Mouse (Mus musculus): ENCODE results near the gene Nom1. TPM values are rescaled to one million over a fixed set of nuclear protein-coding genes. Genes with fewer than 3 reads are reported as not detected.

Nom1 gene
- total and polyA plus RNA-seq, 3 experiments, result 2.8 to 34.9 (median 25.9) TPM

DNA sequence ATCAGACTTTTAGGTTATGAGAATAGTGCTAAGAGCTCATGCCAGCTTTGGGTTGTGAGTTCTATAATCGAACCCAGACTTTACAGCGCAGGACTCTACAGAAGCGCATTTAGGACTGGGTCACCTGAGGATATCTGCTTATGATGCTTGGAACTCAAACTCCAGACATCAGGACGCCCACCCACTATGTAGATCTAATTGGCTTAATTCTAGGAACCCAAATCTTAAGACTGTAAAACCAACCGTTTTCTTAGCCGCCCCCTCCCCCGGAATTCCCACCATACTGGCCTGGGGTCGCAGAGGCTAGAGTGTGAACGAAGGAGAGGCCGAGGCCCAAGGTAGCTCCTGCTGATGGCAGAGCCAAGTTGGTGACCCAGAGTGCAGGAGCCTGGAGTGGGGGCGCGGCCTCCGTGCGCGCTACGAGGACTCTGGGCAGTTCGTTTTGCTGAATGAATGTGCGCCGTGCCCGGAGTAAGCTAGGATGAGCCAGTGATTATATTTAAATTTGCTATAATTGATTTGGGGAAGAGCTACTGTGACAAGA, 36.5 kb downstream of the Nom1 start:
- DNase-seq, result no peak

DNA sequence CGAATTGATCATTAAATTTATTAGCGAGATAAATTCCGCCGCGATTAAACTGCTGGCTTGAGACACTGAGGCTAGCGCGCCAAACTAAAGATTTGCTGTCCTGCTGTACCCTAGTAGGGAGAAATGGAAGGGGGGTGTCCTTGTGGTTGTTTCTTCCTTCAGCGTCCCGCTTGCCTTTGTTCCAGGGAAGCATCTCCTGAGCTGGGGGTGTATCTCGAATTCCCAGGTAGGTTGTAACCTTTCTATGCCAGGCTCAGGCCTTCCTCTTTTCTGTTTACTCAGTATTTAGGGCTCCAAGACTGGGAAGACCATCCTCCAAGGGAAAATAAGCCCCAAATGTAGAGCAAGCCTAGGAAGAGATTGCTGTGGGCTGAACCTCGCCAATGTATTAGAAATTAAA, 36.9 kb downstream of the Nom1 start:
- DNase-seq, result no peak

DNA sequence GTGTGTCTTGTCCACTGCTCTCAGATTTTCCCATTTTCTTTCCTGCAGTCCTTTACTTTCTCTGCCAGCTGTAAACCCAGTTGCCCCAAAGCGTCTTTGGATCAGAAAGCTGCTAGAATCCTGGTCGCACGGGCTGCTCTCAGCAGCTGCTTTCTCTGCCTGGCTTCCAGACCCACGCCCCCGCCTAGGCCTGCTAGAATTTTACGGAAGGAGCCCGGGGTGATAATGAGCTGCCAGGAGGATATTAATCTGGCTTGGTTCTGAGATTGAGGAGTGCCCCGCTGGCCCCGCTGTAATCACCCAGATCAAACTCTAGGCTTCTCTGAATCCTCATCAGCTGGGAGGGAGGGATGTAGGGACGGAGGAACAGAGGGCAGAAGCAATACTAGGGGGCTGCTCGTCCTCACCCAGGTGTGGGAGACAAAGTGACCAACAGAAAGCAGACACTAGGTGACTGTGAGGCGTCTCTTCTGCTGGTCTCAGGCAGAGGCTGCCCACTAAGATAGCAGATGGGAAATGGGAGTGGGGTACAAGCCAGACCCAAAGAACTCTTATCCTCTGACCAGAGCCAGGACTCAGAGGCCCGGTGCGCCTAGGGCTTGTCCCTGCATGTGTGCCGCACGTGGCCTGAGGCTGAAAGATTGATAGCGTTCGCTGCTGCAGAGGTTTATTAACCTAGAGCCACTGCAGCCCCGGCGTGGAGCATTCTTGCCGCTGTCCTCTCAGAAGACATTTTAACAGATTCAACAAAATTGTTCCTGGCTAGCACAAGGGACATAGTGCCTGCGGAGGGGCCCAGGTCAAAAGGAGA, 37.6 kb downstream of the Nom1 start:
- no peak for DNase-seq

DNA sequence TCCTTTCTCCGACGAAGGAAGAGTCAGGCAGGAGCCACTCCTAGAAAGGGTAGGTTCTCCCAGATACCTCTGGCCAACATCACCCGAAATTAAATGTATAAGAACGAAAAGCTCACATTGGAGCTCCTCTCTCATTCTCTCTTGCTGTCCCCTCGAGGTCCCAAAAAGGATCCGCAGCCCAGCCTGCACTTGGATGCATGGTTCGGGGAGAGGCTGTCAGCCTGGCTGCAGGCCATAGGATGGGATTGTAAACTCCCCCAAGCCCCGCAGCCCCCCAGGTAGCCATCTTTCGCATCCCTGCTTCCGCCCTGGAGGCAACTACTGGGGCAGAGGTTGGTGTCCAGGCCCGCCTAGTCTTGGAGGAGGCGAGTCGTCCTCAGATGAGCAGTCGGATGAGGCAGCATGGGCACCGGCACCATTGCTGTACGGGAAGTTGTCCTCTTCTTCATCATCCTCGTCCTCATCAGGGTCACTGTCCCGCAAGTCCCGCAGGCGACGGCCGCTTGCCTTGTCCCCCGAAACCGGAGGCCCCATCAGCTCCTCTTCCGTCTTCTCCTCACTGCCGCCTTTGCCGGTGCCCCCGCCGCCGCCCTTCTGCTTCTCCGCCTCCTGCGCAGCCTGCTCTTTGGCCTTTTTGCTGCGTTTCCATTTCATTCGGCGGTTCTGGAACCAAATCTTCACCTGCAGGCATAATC, 39.2 kb downstream of the Nom1 start:
- no peak for DNase-seq

DNA sequence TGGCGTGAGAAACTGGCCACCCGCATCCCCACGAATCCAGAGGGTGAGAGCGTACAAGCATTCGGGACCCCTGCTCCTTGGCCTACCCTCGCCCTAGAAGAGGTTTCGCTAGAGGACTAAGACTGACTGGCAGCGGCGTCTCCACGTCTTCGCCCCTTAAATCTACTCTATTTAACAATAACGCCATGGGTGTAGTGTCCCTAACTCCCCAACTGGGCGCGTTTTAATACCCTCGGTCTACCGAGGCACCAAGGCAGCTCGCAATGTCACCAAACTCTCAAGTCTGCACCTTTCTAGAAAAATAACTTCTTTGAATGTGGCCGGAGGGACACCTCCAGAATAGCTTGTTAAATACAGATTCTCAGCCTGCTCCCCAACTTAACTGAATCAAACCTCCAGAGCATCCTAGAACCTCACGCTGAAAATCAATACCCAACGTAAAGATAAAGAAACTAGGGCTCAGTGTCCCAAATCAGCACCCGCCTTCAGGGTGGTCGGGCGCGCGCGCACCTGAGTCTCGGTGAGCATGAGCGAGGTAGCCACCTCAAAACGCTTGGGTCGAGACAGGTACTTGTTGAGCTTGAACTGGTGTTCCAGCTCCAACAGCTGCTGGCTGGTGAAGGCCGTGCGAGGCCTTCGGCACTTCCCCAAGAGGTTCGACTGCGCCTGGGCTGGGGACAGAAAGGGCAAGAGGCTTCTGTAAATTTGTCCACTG, 39.9 kb downstream of the Nom1 start:
- DNase-seq, result no peak

DNA sequence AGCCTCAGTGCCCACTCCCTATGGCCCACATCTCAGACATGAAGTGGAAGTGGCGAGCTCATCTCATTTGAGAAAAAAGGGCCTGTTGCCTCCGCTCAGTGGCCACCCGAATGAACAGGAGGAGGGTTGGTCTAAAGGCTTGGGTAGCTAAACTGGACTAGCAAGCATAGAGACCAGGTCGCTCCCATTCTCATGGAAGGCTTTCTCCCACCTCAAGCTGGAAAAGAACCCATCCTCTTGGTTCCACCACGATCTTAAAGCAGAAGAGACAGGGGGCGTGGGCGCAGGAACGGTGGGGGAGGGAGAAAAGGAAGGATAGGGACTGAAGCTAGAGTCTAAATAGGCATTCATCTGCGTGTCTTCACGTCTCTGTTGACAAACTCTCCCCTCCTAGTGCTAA, 40.6 kb downstream of the Nom1 start:
- DNase-seq, result no peak

DNA sequence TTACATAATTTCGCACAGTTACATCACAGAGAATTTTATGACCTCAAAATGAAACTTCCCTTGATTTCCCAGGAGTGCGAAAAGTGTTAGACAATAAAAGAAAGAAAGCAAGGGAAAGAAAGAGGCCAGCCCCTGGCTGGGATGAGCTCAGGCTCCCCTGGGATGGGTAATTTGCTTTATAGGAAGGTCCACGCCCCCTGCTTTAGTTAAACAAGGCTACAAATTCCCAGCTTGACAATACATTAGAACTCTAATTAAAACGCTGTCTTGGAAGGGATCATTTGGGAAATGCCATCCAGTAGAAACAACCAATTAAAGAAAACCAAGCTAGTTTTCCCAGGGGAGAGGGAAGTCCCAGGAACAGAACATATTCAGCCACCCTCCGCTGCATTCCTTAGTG, 41.1 kb downstream of the Nom1 start:
- no peak for DNase-seq

DNA sequence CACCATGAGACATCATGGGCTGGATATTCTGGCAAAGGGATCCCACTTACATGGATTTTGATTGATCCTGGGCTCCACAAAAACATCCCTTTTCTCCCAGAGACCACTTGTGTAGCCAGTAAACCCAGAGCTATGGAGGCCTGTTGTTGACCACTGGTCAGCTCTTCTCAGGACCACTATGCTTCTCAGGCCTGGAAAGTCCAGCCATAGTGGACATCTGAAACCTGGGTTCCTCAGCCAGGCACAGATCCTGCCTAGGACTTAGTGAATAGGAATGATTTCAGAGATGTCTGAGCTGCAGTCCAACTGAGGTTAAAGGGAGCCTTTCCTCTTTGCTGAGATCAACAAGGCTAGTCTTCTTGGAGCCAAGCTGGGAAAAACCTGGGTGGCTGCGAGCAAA, 41.6 kb downstream of the Nom1 start:
- DNase-seq, result no peak

DNA sequence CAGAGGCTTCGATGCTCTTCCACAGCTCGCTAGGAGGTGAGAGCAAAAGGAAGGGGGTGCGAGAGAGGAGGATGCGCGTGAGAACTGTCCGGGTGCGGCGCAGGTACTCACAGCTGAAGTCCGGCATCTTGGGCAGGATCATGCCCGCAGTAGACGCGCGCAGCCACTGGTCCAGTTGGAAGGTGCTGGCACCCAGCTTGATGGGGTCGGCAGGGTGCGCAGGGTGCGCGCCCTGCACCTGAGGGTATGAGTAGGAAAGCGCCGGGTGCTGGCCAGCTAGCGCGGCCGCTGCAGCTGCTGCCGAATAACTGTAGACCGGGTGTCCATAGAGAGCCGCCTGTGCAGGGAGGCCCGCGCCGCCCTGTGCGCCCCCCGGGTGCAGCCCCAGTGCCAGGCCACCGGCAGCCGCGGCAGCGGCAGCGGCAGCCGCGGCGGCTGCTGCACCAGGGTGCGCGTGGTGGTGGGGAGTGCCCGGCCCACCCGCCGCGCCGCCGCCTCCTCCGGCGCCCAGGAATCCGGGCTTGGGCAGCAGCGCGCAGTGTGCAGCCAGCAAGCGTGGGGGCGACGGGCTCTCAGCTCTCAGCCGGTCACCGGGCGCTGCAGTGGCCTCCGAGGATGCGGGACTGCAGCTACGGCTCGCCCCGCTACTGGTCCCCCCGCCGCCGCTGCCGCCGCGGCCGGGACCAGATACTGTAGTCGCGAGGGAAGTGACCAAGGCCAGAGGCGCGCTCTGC, 43.2 kb downstream of the Nom1 start:
- DNase-seq, result peak; percentile 16

DNA sequence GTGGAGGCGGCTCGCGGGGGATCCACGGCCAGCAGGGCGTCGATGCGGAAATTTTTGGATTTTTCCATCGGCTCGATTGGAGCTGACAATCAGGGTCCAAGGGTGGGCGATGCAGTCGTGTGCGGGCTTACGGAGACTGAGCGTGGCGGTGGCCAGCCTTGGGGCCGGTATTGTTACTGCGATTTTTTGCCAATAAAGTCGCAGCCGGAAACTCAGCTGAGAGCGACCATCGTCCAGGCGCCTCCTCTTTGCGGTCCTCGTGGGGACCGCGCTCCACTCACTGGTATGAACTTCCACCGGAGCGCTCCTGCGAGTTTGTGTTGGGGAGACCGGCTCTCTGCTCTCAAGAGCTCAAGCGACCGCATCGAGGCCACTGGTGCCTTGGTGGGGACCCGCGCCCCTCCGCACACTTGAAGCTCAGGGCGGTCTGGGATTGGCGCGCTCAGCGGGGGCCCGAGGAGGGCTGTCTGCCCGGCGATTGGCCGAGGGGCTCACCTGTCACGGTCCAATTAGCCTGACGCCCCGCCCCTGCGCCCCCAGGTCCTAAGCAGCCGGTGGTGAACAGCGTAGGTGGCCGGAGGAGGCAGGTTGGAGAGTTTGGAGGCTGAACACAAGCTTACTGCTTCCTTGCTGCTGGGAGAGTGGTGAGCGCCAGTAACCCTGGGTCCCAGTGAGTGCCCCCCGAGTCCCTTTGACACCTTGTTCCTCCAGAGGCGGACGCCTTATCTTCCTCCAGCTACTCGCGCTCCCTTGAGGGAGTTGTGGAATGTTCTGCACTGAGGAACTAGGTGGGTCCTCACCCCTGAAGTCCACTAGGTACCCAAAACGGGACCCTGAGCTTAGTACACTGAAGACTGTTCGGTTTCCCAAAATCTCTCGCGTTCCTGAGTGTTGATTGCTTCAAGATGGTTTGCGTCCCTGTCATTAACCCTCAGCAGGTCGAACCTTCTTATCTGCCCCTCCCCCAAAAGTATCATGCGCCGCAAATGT, 44.0 kb downstream of the Nom1 start, which contains the start of gene Mnx1:
Gene Mnx1 (minus strand): TSS at position 263 of the 990 bp plus-strand sequence.
- peak; percentile 7 for DNase-seq

DNA sequence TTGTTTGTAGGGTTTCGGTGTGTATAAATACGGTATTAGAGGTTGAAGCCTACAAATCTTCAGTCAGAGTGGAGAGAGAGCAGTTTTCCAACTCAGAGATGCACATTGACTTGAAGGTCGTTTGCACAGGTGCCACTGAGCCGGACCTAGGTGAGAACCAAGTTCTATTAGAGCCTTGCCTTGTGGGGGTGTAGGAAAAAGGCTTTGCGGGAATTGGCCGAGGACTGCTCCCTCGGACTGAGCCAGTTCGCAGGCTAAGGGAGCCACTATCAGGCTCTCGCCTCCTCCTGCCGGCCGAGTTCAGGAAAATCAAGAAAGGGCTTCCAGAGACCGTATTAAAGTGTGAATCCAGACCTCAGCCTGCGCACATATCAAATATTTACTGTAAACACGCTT, 44.7 kb downstream of the Nom1 start:
- DNase-seq, result peak; percentile 42

DNA sequence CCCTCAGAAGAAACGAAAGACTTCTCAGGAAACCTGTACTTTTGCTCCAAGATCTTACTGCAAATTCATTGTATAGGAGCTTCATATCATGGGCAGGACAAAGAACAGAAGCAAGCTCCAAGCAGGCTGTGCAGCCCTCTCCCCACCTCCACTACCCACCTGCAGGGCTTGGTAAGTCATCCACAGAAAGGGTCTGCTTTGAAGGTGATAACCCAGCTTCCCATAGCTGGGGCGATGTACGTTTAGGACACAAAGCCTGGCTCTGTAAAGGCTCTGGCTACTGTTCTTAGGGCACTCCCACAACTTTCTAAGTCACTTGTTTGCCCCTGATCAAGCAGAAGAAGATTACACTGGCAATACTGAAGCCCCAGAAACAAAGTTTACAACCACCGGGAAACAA, 49.3 kb downstream of the Nom1 start:
- no peak for DNase-seq

DNA sequence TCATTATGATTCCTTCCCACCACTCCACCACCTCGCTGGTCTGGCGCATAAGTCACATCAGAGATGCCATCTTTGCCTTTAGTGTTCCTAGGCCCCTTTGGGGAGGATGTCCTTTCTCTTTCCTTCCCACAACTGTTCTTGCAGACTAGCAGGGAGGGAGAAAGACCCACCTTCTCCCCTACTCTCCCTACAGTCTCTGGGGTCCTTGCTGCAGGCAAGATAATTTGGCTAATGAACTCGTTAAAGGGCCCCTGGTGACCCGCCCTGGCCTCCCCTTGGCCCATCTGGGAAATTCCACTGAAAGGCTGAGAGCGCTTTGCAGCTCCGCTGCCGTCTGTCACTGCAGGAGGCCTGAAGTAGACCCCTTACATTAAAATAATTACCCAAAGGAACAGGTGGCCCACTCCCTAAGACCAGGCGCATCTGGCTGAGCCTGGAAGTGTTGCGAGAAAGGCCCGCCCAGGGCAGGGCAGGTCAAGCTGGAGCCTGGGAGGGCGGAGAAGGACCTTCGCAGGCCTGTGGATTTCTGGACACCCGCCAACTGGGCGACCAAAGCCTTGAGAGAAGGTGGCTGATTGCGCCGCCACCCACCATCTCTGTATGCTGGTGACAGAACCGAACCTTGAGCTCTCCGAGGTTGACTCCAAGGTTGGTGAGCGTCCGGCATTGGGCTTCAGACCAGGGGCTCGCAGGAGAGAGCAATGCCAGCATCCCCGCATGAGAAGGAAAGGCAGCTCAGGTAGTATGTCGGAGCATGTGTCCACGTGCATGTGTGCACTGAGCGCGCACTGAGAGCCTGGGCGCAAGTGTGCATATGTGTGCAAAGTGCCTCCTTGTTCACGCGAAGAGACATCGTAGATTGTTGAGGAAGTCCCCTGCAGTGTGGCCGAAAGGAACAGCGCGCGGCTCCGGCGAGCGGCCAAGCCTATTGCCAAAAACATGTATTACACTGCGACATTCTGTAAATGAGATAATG, 50.8 kb downstream of the Nom1 start:
- DNase-seq, result peak; percentile 76

DNA sequence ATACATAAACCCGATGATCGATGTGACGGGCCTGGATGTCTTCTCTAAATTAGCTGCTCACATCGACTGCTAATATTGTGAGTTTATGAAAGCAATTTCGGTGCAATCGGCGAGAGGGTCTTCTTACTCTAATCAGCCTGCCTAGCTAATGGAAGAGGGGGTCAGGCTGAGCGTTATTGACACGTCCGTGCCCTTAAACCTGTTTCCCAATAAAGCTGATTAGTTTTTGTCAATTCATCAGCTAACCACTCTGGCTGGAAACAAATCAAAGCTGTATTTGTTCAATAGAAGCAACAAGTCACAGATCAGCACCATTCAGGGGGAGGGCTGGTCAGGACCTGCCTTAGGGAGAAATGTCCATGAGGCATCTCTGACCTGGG, 51.5 kb downstream of the Nom1 start:
- DNase-seq, result no peak

DNA sequence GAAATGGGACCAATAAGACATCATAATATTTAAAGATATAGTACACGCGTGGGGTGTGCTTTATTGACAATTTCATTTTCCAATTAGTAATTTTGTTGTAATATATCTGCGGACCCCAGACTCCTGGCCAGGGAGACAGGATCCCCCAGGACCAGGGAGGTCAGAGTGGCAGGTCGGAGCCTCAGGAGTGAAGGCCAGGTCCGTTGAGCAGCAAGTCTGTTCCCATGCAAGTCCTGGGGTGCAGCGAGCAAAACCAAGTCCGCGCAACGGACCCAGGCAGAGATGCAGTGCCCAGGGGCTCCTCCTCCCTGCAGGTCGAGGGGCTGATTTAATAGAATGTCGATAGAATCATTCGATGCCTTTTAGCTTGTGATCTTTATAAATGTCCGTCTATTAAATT, 52.9 kb downstream of the Nom1 start:
- DNase-seq, result no peak

DNA sequence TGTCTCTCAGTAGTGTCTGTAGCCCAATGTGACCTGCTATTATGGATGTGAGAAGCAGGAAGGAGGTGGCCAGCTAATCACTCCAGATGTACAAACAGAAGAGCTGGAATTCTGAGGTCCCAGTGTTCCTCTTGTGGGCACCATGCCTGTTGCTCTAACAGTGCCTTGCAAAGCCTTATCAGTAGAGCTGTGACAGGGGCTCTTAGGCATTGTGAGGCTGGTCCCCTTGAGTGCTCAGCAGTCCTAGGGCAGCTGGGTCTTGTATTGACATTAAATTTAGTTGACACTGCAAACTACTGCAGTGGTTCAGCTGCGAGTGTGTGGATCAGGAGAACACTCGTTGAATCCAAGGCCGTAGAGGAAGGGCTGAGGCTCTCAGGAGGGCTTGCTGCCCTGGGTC, 72.5 kb downstream of the Nom1 start:
- no peak for DNase-seq

All from adrenal gland, adult 2 months (tissue).